ENCODE assay signal across 7 mouse cellular contexts in genomic region chr19:9980258-9980657, GRCm38 (mm10). TPM values are rescaled to one million over a fixed set of nuclear protein-coding genes. Genes with fewer than 3 reads are reported as not detected.
A peak's percentile ranks its signal among the peaks of the same experiment; 100 is the strongest.
DNase-seq lines count a peak whose midpoint lies in the region; ATAC-seq and TF ChIP-seq lines count a peak whose summit lies in the region.

TSS of gene Fth1 (plus strand) at chr19:9980598.

- WGBS in forebrain, embryonic 15.5 days = 90% methylated on average over 4 of the region's 4 CpGs
- 92% methylated on average over 4 of the region's 4 CpGs for WGBS in hindbrain, embryonic 13.5 days
- WGBS in liver, embryonic 15.5 days (ENCODE audit: insufficient replicate concordance) = 58% methylated on average over 4 of the region's 4 CpGs

- H3K9ac ChIP-seq in MEL (ENCODE audit: control insufficient read depth, low read depth, low read length, poor library complexity, severe bottlenecking) = peak within 1 kb of the TSS; percentile 82
- H3K9ac ChIP-seq in forebrain, embryonic 15.5 days (replicated peaks) = no peak within 1 kb of the TSS
- H3K9ac ChIP-seq in hindbrain, embryonic 13.5 days = 0 out of 2 replicates have a peak within 1 kb of the TSS, but pooled peaks have one; percentile 73
- peak within 1 kb of the TSS; percentile 73 for H3K9ac ChIP-seq in liver, embryonic 15.5 days

- TF ChIP-seq RAD21 in MEL (IDR thresholded peaks at IDR 0.05; ENCODE audit: low read depth, low read length) = no peak

- no peak for ATAC-seq in forebrain, embryonic 15.5 days (replicated peaks)
- ATAC-seq in hindbrain, embryonic 13.5 days (ENCODE audit: low FRiP score) = no peak
- no peak for ATAC-seq in liver, embryonic 15.5 days (ENCODE audit: insufficient read depth)

- H3K4me2 ChIP-seq in forebrain, embryonic 15.5 days (replicated peaks) = no peak within 1 kb of the TSS
- H3K4me2 ChIP-seq in hindbrain, embryonic 13.5 days = peak within 1 kb of the TSS; percentile 87; the same call in 1 of the 2 replicates
- H3K4me2 ChIP-seq in liver, embryonic 15.5 days = peak within 1 kb of the TSS; percentile 75

- no peak for TF ChIP-seq POLR2A in MEL (IDR thresholded peaks at IDR 0.05; ENCODE audit: control insufficient read depth in 1 of 2, insufficient read depth in 1 of 2, low read depth in 1 of 2, low read length in 2 of 2, poor library complexity in 1 of 2)

- peaks cover 68% of the 10 kb centered on the region for H3K4me1 ChIP-seq in E14TG2a.4 (replicated peaks; ENCODE audit: low read depth, low read length)
- peaks cover 36 to 40% of the 10 kb centered on the region in 2 experiments for H3K4me1 ChIP-seq in MEL (ENCODE audit: control insufficient read depth in 1 of 2, insufficient read depth in 2 of 2, low read length in 2 of 2)
- H3K4me1 ChIP-seq in forebrain, embryonic 15.5 days = peaks cover 31% of the 10 kb centered on the region
- H3K4me1 ChIP-seq in hindbrain, embryonic 13.5 days (replicated peaks) = peaks cover 24% of the 10 kb centered on the region
- H3K4me1 ChIP-seq in liver, embryonic 15.5 days (replicated peaks) = peaks cover 81% of the 10 kb centered on the region

- TF ChIP-seq CTCF in E14TG2a.4 (conservative IDR thresholded peaks at IDR 0.05; ENCODE audit: low read length) = no peak
- no peak for TF ChIP-seq CTCF in MEL (IDR thresholded peaks at IDR 0.05 in 2 of 3, conservative IDR thresholded peaks at IDR 0.05 in 1 of 3; ENCODE audit: control insufficient read depth in 1 of 3, insufficient read depth in 1 of 3, low read depth in 2 of 3, low read length in 3 of 3, poor library complexity in 1 of 3, severe bottlenecking in 1 of 3)

- peaks cover 25% of the 10 kb centered on the region for H3K79me2 ChIP-seq in MEL (ENCODE audit: control insufficient read depth, insufficient read depth, low read length, poor library complexity)

- H3K27me3 ChIP-seq in E14TG2a.4 (ENCODE audit: insufficient read depth, low read length) = no peaks in the 10 kb centered on the region
- H3K27me3 ChIP-seq in MEL (ENCODE audit: control insufficient read depth in 1 of 2, insufficient read depth in 2 of 2, low read length in 2 of 2) = no peaks in the 10 kb centered on the region
- H3K27me3 ChIP-seq in forebrain, embryonic 15.5 days = no peaks in the 10 kb centered on the region
- H3K27me3 ChIP-seq in hindbrain, embryonic 13.5 days = no peaks in the 10 kb centered on the region
- H3K27me3 ChIP-seq in liver, embryonic 15.5 days = no peaks in the 10 kb centered on the region

- peak; percentile 56 for DNase-seq in MEL (ENCODE audit: low read depth, low spot score)
- no peak for DNase-seq in cerebellum, adult 18-20 months
- no peak for DNase-seq in retina, embryonic 14.5 days (ENCODE audit: low spot score)

- peak within 1 kb of the TSS; percentile 90 for H3K27ac ChIP-seq in MEL (ENCODE audit: control insufficient read depth, low read depth, low read length)
- H3K27ac ChIP-seq in forebrain, embryonic 15.5 days (replicated peaks) = no peak within 1 kb of the TSS
- H3K27ac ChIP-seq in hindbrain, embryonic 13.5 days = no peak within 1 kb of the TSS
- H3K27ac ChIP-seq in liver, embryonic 15.5 days (replicated peaks) = peak within 1 kb of the TSS; percentile 99

- no peaks in the 10 kb centered on the region for H3K9me3 ChIP-seq in E14TG2a.4 (ENCODE audit: low read length)
- no peaks in the 10 kb centered on the region for H3K9me3 ChIP-seq in MEL (replicated peaks; ENCODE audit: insufficient read depth, low read length)
- H3K9me3 ChIP-seq in forebrain, embryonic 15.5 days = no peaks in the 10 kb centered on the region
- H3K9me3 ChIP-seq in hindbrain, embryonic 13.5 days = no peaks in the 10 kb centered on the region
- H3K9me3 ChIP-seq in liver, embryonic 15.5 days (replicated peaks) = no peaks in the 10 kb centered on the region

- peaks cover 21% of the 10 kb centered on the region for H3K36me3 ChIP-seq in E14TG2a.4 (ENCODE audit: insufficient read depth, low read length)
- H3K36me3 ChIP-seq in MEL (ENCODE audit: control insufficient read depth in 1 of 2, insufficient read depth in 2 of 2, low read length in 2 of 2) = peaks cover 13 to 55% of the 10 kb centered on the region in 2 experiments
- H3K36me3 ChIP-seq in forebrain, embryonic 15.5 days = peaks cover 11% of the 10 kb centered on the region
- peaks cover 14% of the 10 kb centered on the region for H3K36me3 ChIP-seq in hindbrain, embryonic 13.5 days
- peaks cover 17% of the 10 kb centered on the region for H3K36me3 ChIP-seq in liver, embryonic 15.5 days (replicated peaks)

- peak; percentile 74 to 80 for TF ChIP-seq EP300 in MEL (IDR thresholded peaks at IDR 0.05; ENCODE audit: low read depth in 1 of 2, low read length in 2 of 2)

- H3K4me3 ChIP-seq in E14TG2a.4 (replicated peaks; ENCODE audit: low read length) = peak within 1 kb of the TSS; percentile 99; the same call in 1 of the 2 replicates
- H3K4me3 ChIP-seq in MEL (ENCODE audit: control insufficient read depth in 1 of 2, insufficient read depth in 1 of 2, low read depth in 2 of 2, low read length in 2 of 2) = no peak within 1 kb of the TSS
- no peak within 1 kb of the TSS for H3K4me3 ChIP-seq in forebrain, embryonic 15.5 days
- no peak within 1 kb of the TSS; the same call in 1 of the 2 replicates for H3K4me3 ChIP-seq in hindbrain, embryonic 13.5 days
- H3K4me3 ChIP-seq in liver, embryonic 15.5 days (replicated peaks) = peak within 1 kb of the TSS; percentile 80; the same call in 1 of the 2 replicates

TF ChIP-seq in MEL, 35 proteins besides CTCF, POLR2A, EP300 and RAD21:
- TF ChIP-seq TAL1 (IDR thresholded peaks at IDR 0.05; ENCODE audit: low read length) (peak; percentile 29; the same call in 1 of the 2 replicates), E2F4 (IDR thresholded peaks at IDR 0.05; ENCODE audit: borderline replicate concordance, low read depth, low read length) (no peak), UBTF (IDR thresholded peaks at IDR 0.05; ENCODE audit: borderline replicate concordance, insufficient read depth, low read depth, low read length) (no peak), ETS1 (IDR thresholded peaks at IDR 0.05; ENCODE audit: low read depth, low read length) (peak; percentile 69), GATA1 (IDR thresholded peaks at IDR 0.05; ENCODE audit: low read depth, low read length) (peak; percentile 66), MYB (IDR thresholded peaks at IDR 0.05; ENCODE audit: low read depth, low read length) (no peak), ELF1 (IDR thresholded peaks at IDR 0.05; ENCODE audit: low read depth, low read length) (no peak), GABPA (IDR thresholded peaks at IDR 0.05; ENCODE audit: low read depth, low read length) (no peak), RCOR1 (IDR thresholded peaks at IDR 0.05; ENCODE audit: low read depth, low read length) (peak; percentile 67), TCF12 (IDR thresholded peaks at IDR 0.05; ENCODE audit: low read depth, low read length) (peak; percentile 70), SIN3A (IDR thresholded peaks at IDR 0.05; ENCODE audit: low read length) (peak; percentile 65), MXI1 (IDR thresholded peaks at IDR 0.05; ENCODE audit: low read depth, low read length) (peak; percentile 61), MYC (IDR thresholded peaks at IDR 0.05; ENCODE audit: low read depth, low read length) (peak; percentile 79; the same call in 1 of the 2 replicates), ZC3H11A (IDR thresholded peaks at IDR 0.05; ENCODE audit: low read depth, low read length) (no peak), MAZ (IDR thresholded peaks at IDR 0.05; ENCODE audit: low read depth, low read length) (no peak), SMC3 (IDR thresholded peaks at IDR 0.05; ENCODE audit: low read depth, low read length) (no peak), BHLHE40 (IDR thresholded peaks at IDR 0.05; ENCODE audit: borderline replicate concordance, low read depth, low read length) (no peak), NRF1 (IDR thresholded peaks at IDR 0.05; ENCODE audit: insufficient read depth, low read depth, low read length, poor library complexity, severe bottlenecking) (no peak), HCFC1 (IDR thresholded peaks at IDR 0.05; ENCODE audit: low read depth, low read length) (no peak), USF1 (IDR thresholded peaks at IDR 0.05; ENCODE audit: low read depth, low read length) (peak; percentile 56; the same call in 1 of the 2 replicates), MAFK (IDR thresholded peaks at IDR 0.05; ENCODE audit: borderline replicate concordance, low read depth, low read length) (no peak), ZMIZ1 (IDR thresholded peaks at IDR 0.05; ENCODE audit: low read depth, low read length) (no peak)

RNA-seq across cellular contexts. Expression of gene Fth1, which starts in this region (rescaled TPM):
- 444 and 518 TPM in 2 replicates for total RNA-seq in MEL (2012; rRNA removed)
- 1,000 to 10,000 TPM; 2,118 to 2,175 TPM for polyA plus RNA-seq in MEL (2012; ENCODE audit: insufficient read depth in 1 of 2, insufficient read length in 2 of 2, low read depth in 1 of 2, low replicate concordance in 2 of 2, missing spikeins in 1 of 2)
- 1,475 and 1,516 TPM in 2 replicates for polyA plus RNA-seq in forebrain, embryonic 15.5 days (2015; fragmentation: Nextera tagmentation; extraction: Ambion mirVana)
- polyA plus RNA-seq in hindbrain, embryonic 13.5 days (2015; fragmentation: Nextera tagmentation; extraction: Ambion mirVana) = 1,535 and 1,618 TPM in 2 replicates
- 3,441 and 3,837 TPM in 2 replicates for polyA plus RNA-seq in liver, embryonic 15.5 days (2015; fragmentation: Nextera tagmentation; extraction: Ambion mirVana)

Comparison
In these comparisons a context has a peak if more than half of its experiments do, and no peak if none do; other contexts are left out.
1. H3K4me3 ChIP-seq: peak in E14TG2a.4 (single experiment) and liver, embryonic 15.5 days (single experiment); none in MEL (0 of 2), forebrain, embryonic 15.5 days (single experiment) and hindbrain, embryonic 13.5 days (single experiment).
2. H3K27ac ChIP-seq: peak in MEL (single experiment) and liver, embryonic 15.5 days (single experiment); none in forebrain, embryonic 15.5 days (single experiment) and hindbrain, embryonic 13.5 days (single experiment).